Mouse (Mus musculus): ENCODE results near the gene Pa2g4.
"Not testable (repeated sequence)": the region's sequence is repeated elsewhere in the genome, so short reads cannot be mapped to it uniquely, and the experiment has no call there.

The Pa2g4 gene

DNA sequence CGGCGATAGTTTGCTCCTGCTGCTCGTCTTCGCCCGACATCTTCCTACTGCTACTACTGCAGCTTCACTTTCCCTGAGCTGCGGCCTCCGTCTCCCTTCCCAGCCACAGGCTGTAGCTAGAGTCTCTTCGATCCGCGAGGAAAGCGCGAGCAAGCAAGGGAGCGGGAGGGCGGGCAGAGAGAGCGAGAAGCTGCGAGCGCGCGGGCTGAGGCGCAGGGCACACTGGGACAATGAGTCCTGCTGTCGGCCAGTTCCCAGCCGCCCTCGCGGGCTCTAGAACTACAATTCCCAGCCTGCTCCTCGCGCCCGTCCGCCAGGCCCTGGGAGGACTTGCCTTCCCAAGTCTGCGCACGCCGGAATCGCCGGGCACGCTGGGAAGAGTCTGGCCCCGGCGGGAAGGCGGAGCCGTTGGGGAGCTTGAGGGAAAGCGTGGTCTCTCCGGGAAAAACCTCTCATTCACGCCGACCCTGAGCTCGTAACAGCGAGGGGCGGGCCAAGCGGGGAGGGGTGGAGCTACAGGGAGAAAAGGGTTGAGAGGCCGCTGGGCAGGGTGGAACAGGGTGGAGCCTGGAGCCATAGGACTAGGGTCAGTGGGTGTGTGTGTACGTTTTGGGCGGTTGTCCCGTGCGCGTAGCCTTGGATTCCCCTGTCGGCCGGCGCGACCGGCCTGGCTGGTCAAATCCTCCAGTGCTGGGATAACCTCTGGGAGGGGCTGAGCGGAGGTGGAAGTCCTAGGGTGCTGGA lies at the start of gene Pa2g4:
TSS of gene Pa2g4 (minus strand) at position 200 of the 744 bp plus-strand sequence.
- peak; percentile 91 to 94 for DNase-seq (ENCODE audit: low spot score in 2 of 2)

DNA sequence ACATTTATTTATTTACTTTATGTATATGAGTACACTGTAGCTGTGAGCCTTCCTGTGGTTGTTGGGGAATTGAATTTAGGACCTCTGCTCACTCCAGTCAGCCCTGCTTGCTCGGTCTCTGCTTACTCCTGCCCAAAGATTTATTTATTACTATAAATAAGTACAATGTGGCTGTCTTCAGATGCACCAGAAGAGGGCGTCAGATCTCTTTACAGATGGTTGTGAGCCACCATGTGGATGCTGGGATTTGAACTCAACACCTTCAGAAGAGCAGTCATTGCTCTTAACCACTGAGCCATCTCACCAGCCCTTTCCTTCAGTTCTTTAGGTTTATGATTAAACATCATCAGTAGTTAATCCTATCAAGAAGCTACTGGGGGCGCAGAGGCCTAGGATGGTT lies 49.1 kb upstream of the Pa2g4 start:
- no peak for DNase-seq (ENCODE audit: low spot score in 2 of 2)

DNA sequence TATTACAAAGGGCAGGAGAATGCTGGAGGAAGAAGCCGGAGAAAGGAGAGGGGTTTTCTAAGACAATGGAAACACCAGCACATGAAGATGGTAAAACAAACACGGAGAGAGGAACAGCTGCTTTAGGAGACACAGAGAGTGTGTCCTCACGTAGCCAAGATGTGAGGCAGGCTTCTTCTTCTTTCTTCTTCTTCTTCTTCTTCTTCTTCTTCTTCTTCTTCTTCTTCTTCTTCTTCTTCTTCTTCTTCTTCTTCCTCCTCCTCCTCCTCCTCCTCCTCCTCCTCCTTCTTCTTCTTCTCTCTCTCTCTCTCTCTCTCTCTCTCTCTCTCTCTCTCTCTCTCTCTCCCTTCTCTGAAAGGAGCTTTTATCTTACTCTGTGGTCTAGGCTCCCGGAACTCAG lies 48.0 kb upstream of the Pa2g4 start:
- DNase-seq (ENCODE audit: low spot score in 2 of 2): not testable (repeated sequence)

DNA sequence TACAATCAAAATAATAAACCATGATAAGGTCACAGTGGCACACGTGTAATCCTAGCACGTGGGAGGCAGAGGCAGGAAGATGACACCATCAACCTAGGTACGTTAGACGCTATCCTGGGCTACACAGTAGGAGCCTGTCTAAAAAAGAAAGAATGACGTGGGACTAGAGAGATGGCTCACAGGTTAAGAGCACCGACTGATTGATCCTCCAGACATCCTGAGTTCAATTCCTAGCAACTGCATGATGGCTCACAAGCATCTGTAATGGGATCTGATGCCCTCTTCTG lies 47.3 kb upstream of the Pa2g4 start:
- DNase-seq (ENCODE audit: low spot score in 2 of 2): no peak

DNA sequence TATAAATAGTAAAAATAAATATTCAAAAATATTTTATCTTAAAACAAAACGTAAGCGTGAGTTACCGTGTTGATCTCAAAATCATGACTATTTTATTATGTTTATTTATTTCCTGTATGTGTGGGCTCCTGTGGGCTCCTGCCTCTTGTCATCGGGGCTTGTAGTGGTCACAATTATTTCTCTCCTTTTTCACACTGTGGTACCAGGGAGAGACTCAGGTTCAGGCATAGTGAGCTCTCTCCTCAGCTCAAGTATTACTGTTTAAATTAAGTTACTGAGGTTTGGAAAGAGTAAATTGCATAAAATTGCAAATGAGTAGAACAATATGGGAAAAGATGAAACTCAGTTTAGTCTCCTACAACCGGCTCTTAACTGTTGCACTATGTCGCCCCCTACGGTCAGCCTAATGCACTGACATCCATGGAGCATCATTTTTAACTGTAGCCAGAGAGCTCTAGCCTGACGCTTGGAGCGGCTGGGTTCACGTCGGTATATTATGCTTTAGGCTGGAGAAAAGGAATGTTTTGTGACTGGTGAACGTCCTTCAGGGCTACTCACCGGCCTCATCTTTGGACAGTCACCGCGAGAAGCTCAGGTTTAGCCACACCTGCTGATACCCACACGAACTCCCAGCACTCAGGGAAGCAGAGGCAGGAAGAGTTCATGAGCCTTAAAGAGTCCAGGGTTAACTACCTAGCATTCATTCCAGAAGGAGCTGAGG lies 46.8 kb upstream of the Pa2g4 start:
- peak; percentile 52 to 72 for DNase-seq (ENCODE audit: low spot score in 2 of 2)

DNA sequence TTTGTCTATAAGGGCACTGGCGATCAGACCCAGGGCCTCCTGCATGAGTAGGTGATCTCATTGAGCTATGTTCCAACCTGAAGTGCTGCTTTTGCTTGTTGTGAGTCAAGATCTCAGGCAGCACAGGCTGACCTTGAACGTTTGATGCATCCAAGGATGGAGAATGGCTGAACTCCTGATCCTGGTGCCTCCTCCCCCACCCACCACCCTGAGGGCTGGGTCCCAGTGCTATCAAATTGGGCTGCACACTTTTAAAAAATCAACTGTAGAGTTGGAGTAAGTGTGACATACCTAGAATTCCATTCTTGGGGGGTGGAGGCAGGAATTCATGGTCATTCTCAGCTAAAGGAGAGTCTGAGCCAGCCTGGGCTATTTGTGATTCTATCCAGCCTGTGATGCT lies 40.7 kb upstream of the Pa2g4 start:
- DNase-seq (ENCODE audit: low spot score in 2 of 2): no peak

DNA sequence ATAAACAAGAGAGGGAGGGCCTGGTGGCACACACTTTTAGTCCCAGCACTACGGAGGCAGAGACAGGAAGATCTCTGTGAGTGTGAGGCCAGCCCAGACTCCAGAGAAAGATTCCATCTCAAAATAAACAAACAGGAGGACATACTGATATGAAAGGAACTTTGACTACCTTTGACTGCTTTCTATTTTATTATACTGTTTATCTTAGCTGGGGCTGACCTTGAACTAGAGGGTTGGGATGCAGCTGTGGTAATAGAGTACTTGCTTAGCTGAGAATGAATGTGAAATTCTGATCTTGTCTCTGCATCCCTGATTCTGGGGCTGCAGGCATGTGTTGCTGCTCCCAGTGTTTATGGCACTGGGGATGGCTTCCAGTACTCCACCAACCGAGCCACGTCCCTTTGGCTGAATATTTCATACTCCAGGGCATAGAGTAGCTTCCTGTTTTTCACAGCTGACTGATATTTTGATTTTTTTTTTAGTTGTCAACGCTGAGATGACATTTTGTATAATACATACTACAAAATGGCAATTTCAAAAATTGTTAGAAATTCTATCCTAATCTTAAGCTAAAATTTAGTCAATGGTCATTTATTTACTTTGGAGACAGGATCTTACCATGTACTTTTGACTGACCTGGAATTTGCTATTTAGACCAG lies 36.8 kb upstream of the Pa2g4 start:
- DNase-seq (ENCODE audit: low spot score in 2 of 2): no peak

DNA sequence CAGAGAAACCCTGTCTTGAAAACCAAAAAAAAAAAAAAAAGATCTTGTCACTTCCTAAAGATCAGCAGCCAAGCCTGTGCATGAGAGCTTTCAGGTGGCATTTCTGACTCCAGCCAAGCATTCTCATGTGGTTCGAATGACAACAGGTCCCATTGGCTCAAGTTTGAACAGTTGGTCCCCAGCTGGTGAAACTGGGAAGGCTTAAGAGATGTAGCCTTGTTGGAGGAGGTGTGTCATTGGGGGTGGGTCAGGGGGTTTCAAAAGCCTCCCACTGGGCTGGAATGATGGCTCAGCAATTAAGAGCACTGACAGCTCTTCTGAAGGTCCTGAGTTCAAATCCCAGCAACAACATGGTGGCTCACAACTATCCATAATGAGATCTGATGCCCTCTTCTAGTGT lies 35.7 kb upstream of the Pa2g4 start:
- no peak for DNase-seq (ENCODE audit: low spot score in 2 of 2)

DNA sequence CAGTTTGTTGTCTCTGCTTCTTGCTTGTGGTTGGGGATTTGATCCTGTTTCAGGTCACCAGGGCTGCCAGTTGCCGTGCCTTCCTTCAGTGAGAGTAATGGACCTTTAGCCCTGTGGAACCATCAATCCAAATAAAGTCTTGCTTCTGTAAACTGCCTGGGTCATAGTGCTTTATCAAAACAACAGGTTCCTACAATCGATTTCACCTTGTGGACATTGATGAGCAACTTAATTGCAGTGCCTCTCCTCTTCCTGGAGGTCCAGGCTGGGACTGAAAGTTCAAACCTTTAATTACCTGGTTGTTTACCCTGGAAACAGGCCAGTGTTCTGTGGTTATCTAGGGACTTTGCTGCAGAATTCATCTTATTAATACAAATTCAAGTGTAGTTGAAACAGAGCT lies 32.7 kb upstream of the Pa2g4 start:
- DNase-seq (ENCODE audit: low spot score in 2 of 2): no peak

DNA sequence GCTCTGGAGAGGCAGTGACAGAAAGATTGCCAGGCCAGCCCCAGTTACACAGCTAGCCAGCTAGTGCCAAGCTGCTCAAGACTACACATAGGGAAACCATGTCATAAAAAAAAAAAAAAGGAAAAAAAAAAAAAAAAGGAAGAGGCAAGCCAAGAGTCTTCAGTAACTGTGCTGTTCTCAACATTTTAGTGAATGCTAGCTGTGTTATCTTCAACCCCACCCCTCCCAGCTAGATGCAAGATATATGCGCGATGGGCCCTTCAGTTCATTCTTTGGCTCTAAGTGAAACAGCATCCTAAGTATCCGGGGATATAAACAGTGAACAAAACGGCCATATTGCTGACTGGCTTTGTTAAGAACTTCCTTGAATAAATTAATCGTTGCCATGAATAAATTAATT lies 27.0 kb upstream of the Pa2g4 start:
- DNase-seq (ENCODE audit: low spot score in 2 of 2): no peak

DNA sequence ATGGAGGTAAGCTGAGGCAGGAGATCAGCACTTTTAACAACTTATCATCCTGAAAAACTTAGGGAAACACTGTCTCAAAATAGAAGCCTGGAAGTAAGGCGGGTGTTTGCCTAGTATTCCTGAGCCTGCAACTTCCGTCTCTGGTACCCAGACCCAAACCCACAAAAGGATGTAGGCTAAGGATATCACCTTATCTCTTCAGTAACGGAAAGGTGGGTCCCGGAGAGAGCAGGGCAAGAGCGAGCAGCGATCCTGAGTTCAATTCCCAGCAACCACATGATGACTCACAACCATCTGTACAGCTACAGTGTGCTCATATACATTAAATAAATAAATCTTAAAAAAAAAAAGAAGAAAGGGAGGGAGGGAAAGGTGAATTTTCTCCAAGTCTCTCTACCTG lies 25.6 kb upstream of the Pa2g4 start:
- no peak for DNase-seq (ENCODE audit: low spot score in 2 of 2)

DNA sequence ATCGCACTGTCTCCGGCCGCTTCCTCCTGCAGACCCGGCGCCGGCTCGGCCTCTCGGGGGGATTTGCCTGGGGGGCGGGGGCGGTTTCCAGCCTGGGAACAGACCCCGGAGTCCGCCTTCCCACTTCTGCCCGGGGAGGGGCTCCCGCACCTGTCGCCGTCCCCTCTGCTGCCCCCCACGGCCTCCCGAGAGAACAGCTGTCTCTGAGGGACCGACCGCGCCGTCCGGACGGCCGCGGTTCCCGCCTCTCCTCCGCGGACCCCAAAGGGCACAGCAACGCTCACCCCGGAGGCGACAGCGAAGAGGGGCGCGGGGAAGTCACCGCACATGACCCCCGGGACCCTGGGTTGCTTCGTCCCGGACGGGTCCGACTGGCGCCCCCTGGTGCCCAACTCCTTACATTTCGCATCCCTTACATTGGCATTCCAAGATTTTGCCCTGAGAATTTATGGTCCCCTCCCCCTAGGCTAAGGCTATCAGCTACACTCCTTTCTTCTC lies 24.5 kb upstream of the Pa2g4 start:
- DNase-seq (ENCODE audit: low spot score in 2 of 2): peak in 1 of 2 experiments; percentile 27

DNA sequence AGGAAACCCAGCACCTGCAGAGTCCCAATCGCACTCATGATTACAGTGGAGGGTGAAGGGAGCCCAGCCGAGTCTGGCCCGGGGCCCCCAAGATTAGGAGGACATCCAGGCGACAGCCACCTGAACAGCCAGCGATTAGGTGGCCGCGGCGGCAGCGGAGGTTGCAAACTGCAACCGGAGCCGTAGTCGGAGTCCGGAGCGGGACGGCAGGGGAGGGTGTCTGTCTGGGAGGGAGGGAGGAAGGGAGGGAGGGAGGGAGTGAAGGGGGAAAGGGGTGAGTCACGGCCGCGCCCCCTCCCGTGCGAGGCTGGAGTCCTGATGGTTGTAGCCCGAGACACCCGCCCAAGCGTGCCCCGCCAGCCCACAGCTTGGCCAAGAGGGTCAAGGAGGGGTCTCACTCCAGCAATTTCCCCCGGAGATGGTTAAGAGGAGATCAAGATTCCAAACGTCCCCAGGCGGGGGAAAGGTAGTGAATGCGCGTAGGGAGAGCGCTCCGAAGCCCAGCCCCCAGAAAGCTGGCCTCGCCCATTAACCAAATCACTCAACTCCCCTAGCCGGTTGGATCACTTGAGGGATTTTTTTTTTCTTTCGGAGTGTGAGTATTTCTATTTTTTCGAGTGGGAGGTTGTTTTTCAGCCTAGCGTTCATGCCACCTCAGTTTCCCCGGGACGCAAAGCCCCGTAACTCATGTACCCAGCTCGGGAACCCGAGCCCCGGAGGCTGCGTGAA lies 23.8 kb upstream of the Pa2g4 start, which contains the start of gene Erbb3:
TSS of gene Erbb3 (minus strand) at position 189 of the 729 bp plus-strand sequence.
- peak in 1 of 2 experiments; percentile 18 for DNase-seq (ENCODE audit: low spot score in 2 of 2)

DNA sequence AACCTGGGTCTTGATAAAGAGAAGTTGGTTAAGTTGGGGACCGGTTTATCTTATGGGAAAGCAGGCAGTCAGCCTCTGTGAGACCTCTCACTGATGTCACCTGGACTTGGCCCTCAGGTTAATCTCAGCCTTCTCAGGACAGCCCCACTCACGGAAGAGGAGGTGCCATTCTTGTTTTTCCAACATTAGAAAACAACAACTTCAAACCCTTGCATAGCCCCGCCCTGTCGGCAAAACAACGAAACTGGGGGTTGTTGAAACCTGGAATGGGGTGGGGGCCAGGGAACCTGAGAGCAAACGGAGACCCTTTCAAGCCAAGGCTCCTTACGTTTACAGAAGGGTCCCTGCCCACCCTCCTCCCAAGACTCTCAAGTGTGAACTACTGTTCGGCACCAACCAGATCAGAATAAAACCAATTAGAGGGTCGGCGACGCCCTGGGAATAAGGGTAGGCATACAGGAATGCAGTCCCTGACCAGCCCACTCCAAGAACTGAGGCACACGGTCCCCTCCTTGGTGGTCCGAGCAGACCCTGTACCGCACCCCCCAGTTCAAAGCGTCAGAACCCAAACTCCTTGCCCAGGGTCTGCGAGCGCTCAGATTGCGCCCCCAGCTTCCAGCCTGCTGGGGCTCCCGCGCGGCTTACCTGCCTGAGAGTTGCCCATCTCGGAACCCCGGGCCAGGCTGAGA lies 23.1 kb upstream of the Pa2g4 start:
- no peak for DNase-seq (ENCODE audit: low spot score in 2 of 2)

DNA sequence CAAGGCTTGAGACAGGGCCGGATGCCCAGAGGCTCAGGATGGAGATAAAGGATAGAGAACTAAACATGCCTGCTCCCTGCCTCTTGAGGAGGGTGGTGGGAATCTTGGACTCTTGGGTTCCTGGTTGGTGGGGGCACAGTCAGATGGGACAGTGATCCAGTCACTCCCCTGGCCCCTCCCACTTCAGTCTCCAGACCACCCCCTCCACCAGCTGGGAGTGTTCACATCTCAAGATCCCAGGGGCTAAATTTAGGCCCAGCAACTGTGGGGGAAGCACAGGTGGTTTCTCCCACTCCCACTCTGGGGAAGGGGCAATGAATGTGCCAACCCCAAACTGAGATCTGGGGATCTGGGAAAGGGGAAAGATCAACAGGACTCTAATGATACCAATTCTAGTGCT lies 22.3 kb upstream of the Pa2g4 start:
- no peak for DNase-seq (ENCODE audit: low spot score in 2 of 2)

DNA sequence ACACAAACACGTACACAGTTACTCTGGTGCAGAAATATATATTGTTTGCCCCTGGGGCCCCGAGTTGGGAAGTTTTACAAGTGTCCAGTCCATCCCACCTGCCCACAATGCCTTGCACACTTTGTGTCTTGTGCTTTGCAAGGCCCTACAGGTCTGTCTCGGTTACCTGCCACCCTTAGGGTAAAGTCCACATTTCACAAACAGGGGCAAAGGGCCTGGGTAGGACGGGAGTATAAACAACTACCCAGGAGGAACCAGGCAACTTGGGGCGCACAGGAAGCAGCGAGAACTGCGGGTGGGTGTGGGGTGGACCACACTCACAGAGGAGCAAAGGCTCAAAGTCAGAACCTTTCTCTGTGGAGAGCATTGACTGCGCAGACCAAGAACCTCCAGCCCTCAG lies 21.9 kb upstream of the Pa2g4 start:
- DNase-seq (ENCODE audit: low spot score in 2 of 2): no peak

DNA sequence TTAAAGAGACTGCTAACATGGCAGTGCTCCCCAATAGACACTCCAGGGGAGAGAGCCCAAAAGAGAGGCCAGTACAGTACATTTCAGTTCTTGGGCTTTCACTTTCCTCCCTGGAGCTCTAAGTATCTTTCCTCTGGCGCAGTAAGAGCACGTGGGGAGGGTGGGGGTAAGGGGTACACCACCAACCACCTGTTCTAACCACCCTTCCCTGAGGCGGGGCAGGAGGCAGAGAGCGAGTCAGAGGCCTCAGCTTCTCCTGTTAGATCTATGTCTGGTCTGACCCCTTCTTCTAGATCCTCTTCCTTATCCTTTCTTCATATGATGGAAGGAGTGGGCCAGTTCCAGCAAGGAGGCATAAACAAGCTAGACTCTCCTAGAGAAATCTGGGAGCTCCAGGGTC lies 21.3 kb upstream of the Pa2g4 start:
- DNase-seq (ENCODE audit: low spot score in 2 of 2): no peak

DNA sequence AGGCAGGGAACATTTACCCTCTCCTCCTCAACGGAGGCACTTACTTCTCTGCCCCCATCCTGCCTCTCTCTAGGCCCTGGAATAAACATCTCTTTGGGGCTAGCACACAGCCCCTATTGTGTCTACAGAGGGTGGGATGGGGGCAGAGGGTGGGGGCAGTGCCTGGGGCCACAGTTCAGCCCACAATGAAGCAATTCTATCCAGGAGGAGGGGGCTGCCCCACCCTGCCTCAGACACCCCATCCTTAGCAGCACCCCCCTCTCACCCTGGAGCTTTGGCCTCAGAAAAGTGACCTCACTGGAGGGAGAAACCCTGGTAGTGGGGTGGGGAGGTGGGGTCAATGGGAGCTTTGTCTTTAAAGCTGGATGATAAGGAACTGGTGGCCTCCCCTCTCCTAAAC lies 20.8 kb upstream of the Pa2g4 start:
- no peak for DNase-seq (ENCODE audit: low spot score in 2 of 2)

DNA sequence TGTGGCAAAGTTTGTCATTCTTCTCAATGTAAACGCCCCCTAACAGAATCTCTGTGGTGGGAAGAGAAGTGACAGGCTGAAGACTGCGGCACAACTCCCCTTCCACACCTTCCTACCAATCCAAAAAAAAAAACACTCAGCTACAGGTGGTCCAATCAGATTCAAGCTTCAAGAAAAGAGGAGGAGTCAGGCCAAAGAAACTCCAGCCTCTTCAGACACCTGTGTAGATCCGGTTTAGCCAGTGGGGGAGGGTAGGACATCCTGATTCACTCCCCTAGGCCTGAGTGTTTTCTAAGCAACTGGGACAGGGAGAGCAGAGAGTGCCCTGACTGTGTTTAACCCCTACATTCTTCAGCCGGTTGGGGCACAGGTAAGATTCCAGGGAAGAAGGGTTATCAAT lies 18.6 kb upstream of the Pa2g4 start:
- DNase-seq (ENCODE audit: low spot score in 2 of 2): no peak

DNA sequence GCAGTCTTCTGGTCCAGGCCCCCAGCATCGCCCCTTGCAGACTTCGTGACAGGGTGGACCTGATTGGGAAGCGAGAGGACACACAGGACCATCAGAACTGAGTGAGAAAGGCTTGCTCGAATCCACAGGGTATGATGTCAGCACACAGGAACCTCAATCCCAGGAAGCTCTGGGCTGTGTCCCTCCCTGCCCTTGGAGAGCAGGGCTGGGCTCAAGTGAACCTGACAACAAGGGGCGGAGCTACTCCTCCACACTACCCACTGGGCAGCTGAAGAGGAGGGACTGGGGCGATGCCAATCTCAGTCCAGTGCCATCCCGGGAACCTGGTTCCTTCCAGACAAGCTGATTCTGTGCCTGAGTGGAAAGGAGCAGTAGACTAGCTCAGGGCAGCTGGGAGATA lies 17.9 kb upstream of the Pa2g4 start:
- DNase-seq (ENCODE audit: low spot score in 2 of 2): no peak

DNA sequence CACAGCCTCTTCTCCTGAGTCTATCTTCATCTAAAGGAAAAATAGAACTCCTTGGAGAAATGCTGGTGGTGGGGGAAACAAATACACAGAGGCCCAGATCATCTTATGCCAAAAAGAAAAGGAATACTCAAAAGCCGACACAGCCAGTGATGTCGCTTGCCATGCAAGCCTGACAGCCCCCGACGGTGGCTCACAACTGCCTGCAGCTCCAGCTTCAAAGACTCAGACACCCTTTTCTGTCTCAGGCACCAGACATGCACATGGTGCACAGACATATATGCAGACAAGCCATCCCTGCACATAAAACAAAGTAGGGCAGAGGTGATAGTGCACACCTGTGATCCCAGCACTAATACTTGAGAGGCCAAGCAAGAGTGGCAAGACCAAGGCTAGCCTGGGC lies 13.9 kb upstream of the Pa2g4 start:
- DNase-seq (ENCODE audit: low spot score in 2 of 2): no peak

DNA sequence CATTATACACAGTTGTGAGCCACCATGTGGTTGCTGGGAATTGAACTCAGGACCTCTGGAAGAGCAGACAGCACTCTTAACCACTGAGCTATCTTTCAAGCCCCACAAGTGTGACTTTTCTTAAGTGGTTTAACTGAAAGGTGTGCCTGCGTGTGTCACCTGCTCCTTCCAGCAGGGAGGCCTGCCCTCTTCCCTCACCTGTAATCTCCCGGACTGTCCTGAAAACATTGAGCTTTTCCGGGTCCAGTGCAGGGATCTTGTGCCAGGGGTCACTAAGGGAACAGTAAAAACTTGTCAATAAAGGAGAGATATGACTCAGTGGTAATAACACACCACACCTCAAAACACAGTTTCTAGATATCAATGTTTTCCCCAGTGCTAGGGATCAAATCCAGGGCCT lies 13.5 kb upstream of the Pa2g4 start:
- no peak for DNase-seq (ENCODE audit: low spot score in 2 of 2)
